Mouse (Mus musculus) stomach, embryonic 14.5 days (tissue): ENCODE measurements around the gene Dnah2. TPM values are rescaled to one million over a fixed set of nuclear protein-coding genes. Genes with fewer than 3 reads are reported as not detected.
A peak's percentile ranks its signal among the peaks of the same experiment; 100 is the strongest.
"Not testable (repeated sequence)": the region's sequence is repeated elsewhere in the genome, so short reads cannot be mapped to it uniquely, and the experiment has no call there.

ENCODE experiments used
- ATAC-seq: fragments of 200-750 bp; cut with Nextera tagmentation; 2 replicates; pipeline ENCODE4 v1.8.0; 2017; ENCODE audit warnings: low read depth, moderate TSS enrichment; ENCODE audit not compliant: insufficient number of reproducible peaks, insufficient read depth, low FRiP score
- H3K27ac ChIP-seq: fragments of 300-500 bp; sonication (generic); 2 replicates; pipeline ENCODE4 v1.5.1; 2014; ENCODE audit warnings: mild to moderate bottlenecking, low read length, moderate library complexity, mixed read lengths
- H3K27me3 ChIP-seq: fragments of 300-500 bp; sonication (generic); 2 replicates; pipeline ENCODE4 v1.6.1; 2014; ENCODE audit warnings: low read length, control low read depth, mixed read lengths; ENCODE audit not compliant: control insufficient read depth, insufficient read depth
- H3K36me3 ChIP-seq: fragments of 300-500 bp; sonication (generic); 2 replicates; pipeline ENCODE4 v1.6.1; 2014; ENCODE audit warnings: mild to moderate bottlenecking, control low read depth, low read length, moderate library complexity, mixed read lengths; ENCODE audit not compliant: control insufficient read depth, insufficient read depth
- H3K4me1 ChIP-seq: fragments of 300-500 bp; sonication (generic); 2 replicates; pipeline ENCODE4 v1.6.1; 2014; ENCODE audit warnings: low read length, control low read depth, mixed read lengths; ENCODE audit not compliant: control insufficient read depth, insufficient read depth
- H3K4me2 ChIP-seq: fragments of 300-500 bp; sonication (generic); replicated peaks from 2 replicates; pipeline ENCODE4 v1.6.1; 2014; ENCODE audit warnings: low read depth, low read length, control low read depth
- H3K4me3 ChIP-seq: fragments of 300-500 bp; sonication (generic); 2 replicates; pipeline ENCODE4 v1.5.1; 2014; ENCODE audit warnings: low read depth, low read length, control low read depth
- H3K9ac ChIP-seq: fragments of 300-500 bp; sonication (generic); replicated peaks from 2 replicates; pipeline ENCODE4 v1.6.1; 2014; ENCODE audit warnings: low read depth, mild to moderate bottlenecking, control low read depth, low read length, moderate library complexity, mixed read lengths
- H3K9me3 ChIP-seq: fragments of 300-500 bp; sonication (generic); 2 replicates; pipeline ENCODE4 v1.6.1; 2016; ENCODE audit warnings: low read depth, low read length, control low read depth; ENCODE audit not compliant: control insufficient read depth
- WGBS: fragments of 180-500 bp; shearing (Covaris S2); extraction: QIAGEN DNeasy Blood & Tissue Kit; methylation state at CpG from one replicate; pipeline ENCODE4 v1.1.7; 2014; 5-methylcytosine and 5-hydroxymethylcytosine counted together
- polyA plus RNA-seq: library from polyadenylated mRNA; unstranded; fragments of >200 nt; fragmentation: Nextera tagmentation; extraction: Ambion mirVana; gene quantifications from 2 replicates; pipeline ENCODE4 v1.2.1, GENCODE M21; 2014

Gene Dnah2
- polyA plus RNA-seq, 1 experiment from 2014 or later, result 1.4 TPM

DNA sequence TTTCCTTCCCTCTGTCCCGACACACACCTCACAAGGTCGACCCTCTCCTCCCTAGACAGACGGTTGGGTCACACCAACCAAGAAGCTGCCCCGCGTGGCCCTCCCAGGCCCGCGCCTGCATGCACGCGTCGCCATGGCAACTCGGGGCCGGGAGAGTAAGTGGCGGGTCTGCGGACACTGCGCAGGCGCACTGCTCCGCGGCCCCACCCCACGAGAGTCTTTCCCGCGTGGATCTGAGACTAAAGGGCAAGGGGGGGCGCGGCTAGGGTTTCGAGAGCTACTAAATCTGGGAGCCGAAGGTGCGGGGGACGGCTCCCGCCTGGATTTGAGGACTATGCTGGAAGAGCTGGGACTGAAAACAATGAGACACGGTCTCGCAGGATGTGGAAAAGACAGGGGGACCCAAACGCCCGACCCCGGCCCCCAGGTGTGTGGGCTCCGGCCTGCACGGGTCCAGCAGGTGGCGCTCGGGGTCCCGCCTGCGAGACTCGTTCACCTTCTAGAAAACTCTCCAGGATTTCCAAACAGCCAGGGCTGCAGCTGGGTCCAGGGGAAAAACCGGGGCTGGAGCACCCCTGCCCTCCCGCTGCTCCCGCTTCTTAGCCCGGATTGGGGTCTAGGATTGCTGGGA lies 2.4 kb downstream of the Dnah2 start:
- Histone ChIP-seq H3K27ac (peak overlapping the region; percentile 93), H3K9me3 (no peaks in the 10 kb centered on the region), H3K27me3 (no peaks in the 10 kb centered on the region), H3K9ac (peak overlapping the region; percentile 50; the same call in 1 of the 2 replicates), H3K4me2 (peak overlapping the region; percentile 94), H3K4me3 (peak overlapping the region; percentile 51), H3K4me1 (0 out of 2 replicates have a peak, but pooled peaks cover 3% of the 10 kb centered on the region), H3K36me3 (no peaks in the 10 kb centered on the region)
- peak; percentile 83 for ATAC-seq
- under 1% methylated on average over 44 of the region's 44 CpGs for WGBS

DNA sequence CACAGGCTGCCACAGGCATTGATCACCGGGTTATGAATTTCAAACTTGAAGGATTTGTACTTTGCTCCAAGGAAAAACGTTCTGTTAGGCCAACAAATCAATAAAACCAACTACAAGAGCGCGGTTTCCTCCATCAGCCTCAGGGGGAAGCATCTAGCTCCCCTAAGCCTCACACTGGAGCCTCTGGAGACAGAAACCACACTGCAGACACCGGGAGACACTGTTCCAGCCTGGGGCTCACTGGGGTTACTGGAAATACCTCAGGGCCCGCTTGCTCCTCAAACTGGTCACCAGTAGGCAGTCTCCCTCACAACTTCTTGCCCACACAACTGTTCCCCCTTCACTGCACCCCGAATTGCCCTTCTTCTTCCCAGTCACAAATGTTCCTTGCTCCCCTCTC lies 3.0 kb downstream of the Dnah2 start:
- no peaks in the 10 kb centered on the region for H3K27me3 ChIP-seq
- no peak for ATAC-seq
- peak overlapping the region; percentile 93 for H3K27ac ChIP-seq
- H3K4me2 ChIP-seq, result peak overlapping the region; percentile 94
- WGBS, result 12% methylated on average over 7 of the region's 7 CpGs
- peak overlapping the region; percentile 51 for H3K4me3 ChIP-seq
- H3K4me1 ChIP-seq, result 0 out of 2 replicates have a peak, but pooled peaks cover 3% of the 10 kb centered on the region
- H3K36me3 ChIP-seq, result no peaks in the 10 kb centered on the region
- H3K9me3 ChIP-seq, result no peaks in the 10 kb centered on the region
- H3K9ac ChIP-seq, result 0 out of 2 replicates have a peak overlapping the region, but pooled peaks have one; percentile 50

DNA sequence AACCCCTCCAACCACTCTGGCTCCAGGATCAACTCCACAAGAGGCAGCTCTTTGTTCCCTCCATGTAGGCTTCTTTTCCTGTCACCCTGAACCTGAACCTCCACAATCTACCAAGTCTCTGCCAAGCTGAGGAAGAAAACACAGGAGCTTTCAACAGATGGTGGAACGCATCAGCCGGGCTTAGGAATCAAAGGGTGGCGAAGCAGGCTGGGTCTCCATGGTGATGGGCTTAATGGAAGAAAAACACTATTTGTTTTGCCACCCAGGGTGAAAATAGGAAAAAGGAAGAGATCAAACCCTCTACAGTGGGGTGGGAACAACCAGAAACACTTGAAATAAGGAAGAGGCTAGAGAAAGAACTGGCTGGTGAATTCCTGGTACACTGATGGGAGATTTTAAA lies 5.3 kb downstream of the Dnah2 start:
- H3K4me3 ChIP-seq, result no peak overlapping the region
- H3K9ac ChIP-seq, result no peak overlapping the region
- ATAC-seq, result no peak
- no peaks in the 10 kb centered on the region for H3K36me3 ChIP-seq
- H3K9me3 ChIP-seq, result no peaks in the 10 kb centered on the region
- no peaks in the 10 kb centered on the region for H3K4me1 ChIP-seq
- no peak overlapping the region for H3K27ac ChIP-seq
- no peaks in the 10 kb centered on the region for H3K27me3 ChIP-seq
- H3K4me2 ChIP-seq, result no peak overlapping the region
- WGBS, result 31% methylated on average over 3 of the region's 3 CpGs

DNA sequence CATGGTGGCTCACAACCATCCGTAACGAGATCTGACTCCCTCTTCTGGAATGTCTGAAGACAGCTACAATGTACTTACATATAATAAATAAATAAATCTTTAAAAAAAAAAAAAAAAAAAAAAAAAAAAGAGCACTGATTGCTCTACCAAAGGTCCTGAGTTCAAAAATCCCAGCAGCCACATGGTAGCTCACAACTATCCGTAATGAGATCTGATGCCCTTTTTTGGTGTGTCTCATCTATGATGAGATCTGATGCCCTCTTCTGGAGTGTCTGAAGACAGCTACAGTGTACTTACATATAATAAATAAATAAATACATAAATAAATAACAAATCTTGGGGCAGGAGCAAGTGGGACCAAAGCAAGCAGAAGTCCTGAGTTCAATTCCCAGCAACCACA lies 7.2 kb downstream of the Dnah2 start:
- not testable (repeated sequence) for H3K4me3 ChIP-seq, H3K4me1 ChIP-seq, ATAC-seq, H3K9ac ChIP-seq, H3K9me3 ChIP-seq, H3K27ac ChIP-seq, H3K27me3 ChIP-seq, H3K36me3 ChIP-seq, H3K4me2 ChIP-seq
- WGBS, result 79% methylated on average over 1 of the region's 3 CpGs

DNA sequence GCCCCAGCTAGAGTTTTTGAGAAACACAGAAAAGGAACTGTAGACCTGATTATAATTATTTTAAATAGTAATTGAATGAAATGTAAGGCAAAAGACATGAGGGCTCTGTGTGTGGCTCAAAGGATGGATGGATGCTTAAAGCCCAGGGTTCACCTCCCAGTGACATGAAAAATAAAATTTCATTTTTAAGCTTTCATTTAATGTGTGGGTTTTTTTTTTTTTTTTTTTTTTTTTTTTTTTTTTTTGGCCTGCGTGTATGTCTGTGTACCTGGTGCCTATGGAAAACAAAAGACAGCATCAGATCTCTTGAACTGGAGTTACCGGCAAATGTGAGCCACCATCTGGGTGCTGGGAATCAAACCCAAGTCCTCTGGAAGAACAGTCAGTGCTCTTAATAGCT lies 8.2 kb downstream of the Dnah2 start:
- ATAC-seq, result no peak
- Histone ChIP-seq H3K4me3 (no peak overlapping the region), H3K27ac (no peak overlapping the region), H3K4me2 (no peak overlapping the region), H3K9ac (no peak overlapping the region), H3K27me3 (no peaks in the 10 kb centered on the region), H3K4me1 (no peaks in the 10 kb centered on the region), H3K9me3 (no peaks in the 10 kb centered on the region), H3K36me3 (no peaks in the 10 kb centered on the region)
- 86% methylated on average over 2 of the region's 2 CpGs for WGBS

DNA sequence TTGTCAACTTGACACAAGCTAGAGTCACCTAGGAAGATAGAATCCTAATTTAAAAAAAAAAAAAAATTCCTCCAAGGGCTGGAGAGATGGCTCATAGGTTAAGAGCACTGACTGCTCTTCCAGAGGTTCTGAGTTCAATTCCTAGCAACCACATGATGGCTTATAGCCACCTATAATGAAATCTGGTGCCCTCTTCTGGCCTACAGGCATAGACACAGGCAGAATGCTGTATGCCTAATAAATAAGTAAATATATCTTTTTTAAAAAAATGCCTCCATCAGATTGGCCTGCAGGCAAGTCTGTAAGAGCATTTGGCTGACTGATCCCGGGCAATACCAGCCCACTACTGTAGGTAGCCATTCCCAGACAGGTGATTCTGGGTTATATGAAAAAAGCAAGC lies 13.9 kb downstream of the Dnah2 start:
- Histone ChIP-seq H3K27ac (no peak overlapping the region), H3K4me1 (no peaks in the 10 kb centered on the region), H3K9me3 (no peaks in the 10 kb centered on the region), H3K4me2 (no peak overlapping the region), H3K27me3 (no peaks in the 10 kb centered on the region), H3K36me3 (no peaks in the 10 kb centered on the region), H3K4me3 (no peak overlapping the region), H3K9ac (no peak overlapping the region)
- WGBS, result 74% methylated on average over 1 of the region's 1 CpGs
- ATAC-seq, result no peak

DNA sequence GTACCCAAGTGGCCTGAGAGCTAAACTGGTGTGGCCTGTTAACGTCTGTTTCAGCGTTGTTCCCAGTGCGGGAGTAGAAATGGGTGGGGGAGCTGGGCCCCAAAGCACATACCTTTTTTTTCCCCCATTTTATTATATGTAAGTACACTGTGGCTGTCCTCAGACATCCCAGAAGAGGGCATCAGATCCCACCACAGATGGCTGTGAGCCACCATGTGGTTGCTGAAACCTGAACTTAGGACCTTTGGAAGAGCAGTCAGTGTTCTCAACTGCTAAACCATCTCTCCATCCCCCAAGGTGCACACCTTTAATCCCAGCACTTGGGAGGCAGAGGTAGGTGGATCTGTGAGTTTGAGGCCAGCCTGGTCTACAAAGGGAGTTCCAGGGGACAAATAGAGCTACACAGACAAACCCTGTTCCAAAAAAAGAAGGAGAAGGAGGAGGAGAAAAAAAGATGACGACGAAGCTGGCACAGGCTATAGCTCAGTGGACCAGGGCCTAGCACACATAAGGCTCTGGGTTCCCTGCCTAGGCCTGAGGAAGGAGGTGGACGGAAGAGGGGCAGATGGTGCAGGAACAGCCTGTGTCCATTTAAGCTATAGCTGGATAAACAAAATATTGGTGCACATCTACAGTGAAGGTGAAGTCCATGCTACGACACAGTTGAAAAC lies 16.3 kb downstream of the Dnah2 start:
- H3K36me3 ChIP-seq, result no peaks in the 10 kb centered on the region
- no peak overlapping the region for H3K27ac ChIP-seq
- no peaks in the 10 kb centered on the region for H3K4me1 ChIP-seq
- H3K9me3 ChIP-seq, result no peaks in the 10 kb centered on the region
- WGBS, result 79% methylated on average over 7 of the region's 7 CpGs
- no peak for ATAC-seq
- no peak overlapping the region for H3K9ac ChIP-seq
- H3K4me2 ChIP-seq, result no peak overlapping the region
- H3K27me3 ChIP-seq, result no peaks in the 10 kb centered on the region
- H3K4me3 ChIP-seq, result no peak overlapping the region

DNA sequence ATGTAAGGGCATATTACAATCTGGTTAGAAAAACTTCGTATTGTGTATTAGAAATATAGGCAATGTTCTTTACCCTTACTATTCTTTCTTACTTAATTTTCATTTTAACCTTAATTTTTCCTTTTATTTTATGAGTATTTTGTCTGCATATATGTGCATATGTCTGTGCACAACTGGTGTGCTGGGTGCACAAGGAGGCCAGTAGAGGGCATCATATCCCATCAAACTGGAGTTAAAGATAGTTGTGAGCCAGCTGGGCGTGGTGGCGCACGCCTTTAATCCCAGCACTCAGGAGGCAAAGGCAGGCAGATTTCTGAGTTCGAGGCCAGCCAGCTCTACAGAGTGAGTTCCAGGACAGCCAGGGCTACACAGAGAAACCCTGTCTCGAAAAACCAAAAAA lies 18.2 kb downstream of the Dnah2 start:
- not testable (repeated sequence) for H3K4me1 ChIP-seq, H3K27ac ChIP-seq, H3K27me3 ChIP-seq, H3K9me3 ChIP-seq, H3K36me3 ChIP-seq, H3K4me2 ChIP-seq, H3K9ac ChIP-seq, ATAC-seq, H3K4me3 ChIP-seq
- 90% methylated on average over 6 of the region's 6 CpGs for WGBS
